Mouse (Mus musculus) lung, postnatal 0 days (tissue): ENCODE results near the gene Edrf1.

Experiments
- CTCF ChIP-seq: IDR thresholded peaks from 2 replicates; pipeline ENCODE4 v1.5.1; 2016; ENCODE audit warnings: antibody characterized with exemption, mild to moderate bottlenecking
- EP300 ChIP-seq: IDR thresholded peaks from 2 replicates; pipeline ENCODE4 v1.6.1; 2016; ENCODE audit warnings: antibody characterized with exemption, mild to moderate bottlenecking, control low read depth

DNA sequence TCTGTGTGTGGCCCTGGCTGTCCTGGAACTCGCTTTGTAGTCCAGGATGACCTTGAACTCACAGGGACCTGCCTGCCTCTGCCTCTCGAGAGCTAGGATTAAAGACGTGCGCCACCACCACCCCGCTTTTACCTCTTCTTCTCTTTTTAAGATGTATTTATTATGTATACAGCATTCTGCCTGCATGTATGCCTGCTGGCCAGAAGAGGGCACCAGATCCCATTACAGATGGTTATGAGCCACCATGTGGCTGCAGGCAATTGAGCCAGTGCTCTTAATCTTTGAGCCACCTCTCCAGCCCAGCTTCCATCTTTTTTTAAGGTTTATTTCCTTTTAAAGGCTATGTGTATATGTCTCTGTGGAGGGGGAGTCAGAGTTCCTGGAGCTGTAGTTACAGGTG, 46.8 kb downstream of the Edrf1 start:
- TF ChIP-seq CTCF, result peak; percentile 64
- TF ChIP-seq EP300, result no peak
